Mouse (Mus musculus): ENCODE measurements at regions not wholly inside any gene's neighbourhood (a gene's known extent, or its start where the extent isn't known, plus 50 kb on each side); places are given as distances from the start of the nearest gene placed in this dataset.

DNA sequence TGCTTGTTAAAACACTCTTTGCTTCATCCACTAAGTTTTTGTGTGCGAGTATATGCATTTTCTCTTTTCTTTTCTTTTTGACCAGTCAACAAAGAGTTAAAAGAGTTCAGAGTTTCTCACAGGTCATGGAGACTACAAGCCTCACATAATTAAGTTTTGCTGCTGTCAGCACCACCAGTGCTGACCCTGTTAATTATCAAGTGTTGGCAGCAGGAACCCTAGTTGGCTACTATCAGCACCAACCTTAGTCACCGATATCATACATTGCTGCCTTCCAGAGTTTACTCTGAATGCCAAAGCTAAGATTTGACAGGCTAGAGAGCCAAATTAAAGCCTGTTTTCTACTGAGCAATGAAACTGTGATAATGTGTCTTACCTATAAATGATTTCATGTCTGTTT lies 491.8 kb upstream of the Cntnap2 start:
- Histone ChIP-seq H3K4me1 (ENCODE audit: control insufficient read depth, insufficient read depth, low read length) (no peaks in the 10 kb centered on the region; the same call in 1 of the 2 replicates), H3K79me2 (replicated peaks; ENCODE audit: control insufficient read depth, insufficient read depth, low read length) (no peaks in the 10 kb centered on the region), H3K27ac (no peak overlapping the region), H3K36me3 (ENCODE audit: control insufficient read depth, insufficient read depth, low read length) (no peaks in the 10 kb centered on the region), H3K27me3 (ENCODE audit: control insufficient read depth, insufficient read depth, low read length) (no peaks in the 10 kb centered on the region), H3K9ac (ENCODE audit: low read depth, low read length) (no peak overlapping the region), H3K4me3 (no peak overlapping the region)
- 36% methylated on average over 2 of the region's 2 CpGs for WGBS
- TF ChIP-seq POLR2A (IDR thresholded peaks at IDR 0.05; ENCODE audit: insufficient read depth, low read depth, low read length) (no peak), CTCF (IDR thresholded peaks at IDR 0.05) (no peak), EP300 (IDR thresholded peaks at IDR 0.05; ENCODE audit: insufficient read depth, low read depth, low read length) (no peak)
- DNase-seq, result peak in 1 of 2 experiments; percentile 20
- intact Hi-C loops (cut with DNase I), result no loop called here

GRCm38 (mm10) chr6:44568937-44569336 lies 490.2 kb upstream of the Cntnap2 start:
- H3K9ac ChIP-seq (ENCODE audit: low read depth, low read length), result no peak overlapping the region
- no peaks in the 10 kb centered on the region; the same call in 1 of the 2 replicates for H3K4me1 ChIP-seq (ENCODE audit: control insufficient read depth, insufficient read depth, low read length)
- no peaks in the 10 kb centered on the region for H3K36me3 ChIP-seq (ENCODE audit: control insufficient read depth, insufficient read depth, low read length)
- peak overlapping the region; percentile 38 for H3K27ac ChIP-seq
- H3K4me3 ChIP-seq, result no peak overlapping the region
- 35% methylated on average over 2 of the region's 2 CpGs for WGBS
- H3K79me2 ChIP-seq (replicated peaks; ENCODE audit: control insufficient read depth, insufficient read depth, low read length), result no peaks in the 10 kb centered on the region
- no peaks in the 10 kb centered on the region for H3K27me3 ChIP-seq (ENCODE audit: control insufficient read depth, insufficient read depth, low read length)
- peak in 1 of 2 experiments; percentile 12 for DNase-seq
- intact Hi-C loops (cut with DNase I), result no loop called here
- TF ChIP-seq POLR2A (IDR thresholded peaks at IDR 0.05; ENCODE audit: insufficient read depth, low read depth, low read length) (no peak), EP300 (IDR thresholded peaks at IDR 0.05; ENCODE audit: insufficient read depth, low read depth, low read length) (no peak), CTCF (IDR thresholded peaks at IDR 0.05) (no peak)

- no peak for DNase-seq
- H3K4me1 ChIP-seq (ENCODE audit: control insufficient read depth, insufficient read depth, low read length), result no peaks in the 10 kb centered on the region
- no peaks in the 10 kb centered on the region for H3K36me3 ChIP-seq (ENCODE audit: control insufficient read depth, insufficient read depth, low read length)
- 83% methylated on average over 1 of the region's 1 CpGs for WGBS
- intact Hi-C loops (cut with DNase I), result no loop called here
- H3K27ac ChIP-seq, result no peak overlapping the region
- TF ChIP-seq POLR2A (IDR thresholded peaks at IDR 0.05; ENCODE audit: insufficient read depth, low read depth, low read length) (no peak), EP300 (IDR thresholded peaks at IDR 0.05; ENCODE audit: insufficient read depth, low read depth, low read length) (no peak), CTCF (IDR thresholded peaks at IDR 0.05) (no peak)
- H3K79me2 ChIP-seq (replicated peaks; ENCODE audit: control insufficient read depth, insufficient read depth, low read length), result no peaks in the 10 kb centered on the region
- H3K27me3 ChIP-seq (ENCODE audit: control insufficient read depth, insufficient read depth, low read length), result no peaks in the 10 kb centered on the region
- no peak overlapping the region for H3K4me3 ChIP-seq
- H3K9ac ChIP-seq (ENCODE audit: low read depth, low read length), result no peak overlapping the region
Measured at GRCm38 (mm10) chr6:44590141-44590540, 469.0 kb upstream of the Cntnap2 start.
